Mouse (Mus musculus): Measurements from ENCODE around the gene Ccdc97.

DNA sequence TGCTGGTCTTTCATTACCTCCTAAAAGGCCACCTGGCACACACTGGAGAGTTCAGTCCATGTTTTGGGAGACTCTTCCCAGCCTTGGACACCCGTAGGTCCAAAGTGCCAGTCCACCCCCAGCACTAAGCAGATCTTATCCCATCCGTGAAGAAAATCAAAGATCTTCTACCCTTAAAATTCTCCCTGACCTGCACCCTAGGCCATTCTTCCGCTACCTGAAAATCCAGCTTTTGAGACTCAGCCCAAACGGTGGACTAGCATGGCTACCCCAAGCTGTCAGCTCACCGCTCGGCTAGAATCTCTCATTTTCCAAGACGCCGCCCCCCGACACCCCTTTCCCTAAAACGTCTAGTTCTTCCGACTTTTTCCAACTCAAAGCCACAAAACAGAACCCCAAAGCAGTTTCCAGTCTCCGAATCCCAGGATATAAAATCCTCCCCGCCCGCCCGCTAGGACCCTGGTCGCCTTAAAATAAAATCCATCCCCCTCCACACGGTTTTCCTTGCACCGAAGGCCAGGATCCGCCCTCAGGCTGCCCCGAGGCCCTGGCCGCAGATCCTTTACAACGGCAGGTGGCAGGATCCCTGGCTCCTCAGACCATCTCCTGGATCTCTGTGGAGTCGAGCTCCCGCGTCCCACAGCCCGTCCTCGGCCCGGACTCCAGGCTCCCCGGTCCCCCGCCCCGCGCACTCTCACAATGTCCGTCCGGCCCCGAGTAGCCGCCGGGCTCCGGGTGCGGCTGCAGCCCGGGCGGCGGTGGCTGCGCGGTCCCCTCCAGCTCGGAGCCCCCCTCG is 35.0 kb upstream of the Ccdc97 start:
- TF ChIP-seq CTCF (IDR thresholded peaks at IDR 0.05; ENCODE audit: control insufficient read depth, insufficient read depth, insufficient read length) (no peak), FOSL1 (IDR thresholded peaks at IDR 0.05; ENCODE audit: insufficient read depth, low read length, poor library complexity, severe bottlenecking) (no peak), MYOG (IDR thresholded peaks at IDR 0.05; ENCODE audit: control insufficient read depth, extremely low read depth, insufficient read length) (no peak), MYOD1 (IDR thresholded peaks at IDR 0.05; ENCODE audit: control insufficient read depth, insufficient read length, low read depth) (no peak)

All from C2C12 (cell line).